Mouse (Mus musculus) c-Kit-negative CD71-positive TER-119-positive erythroid progenitor cells, embryonic 14.5 days (primary cell): ENCODE data around the gene Best2.

Experiments used
- DNase-seq: peaks from one replicate; pipeline ENCODE4 v3.0.0-alpha.2; 2013; ENCODE audit warnings: low read depth, low spot score

The Best2 gene

DNA sequence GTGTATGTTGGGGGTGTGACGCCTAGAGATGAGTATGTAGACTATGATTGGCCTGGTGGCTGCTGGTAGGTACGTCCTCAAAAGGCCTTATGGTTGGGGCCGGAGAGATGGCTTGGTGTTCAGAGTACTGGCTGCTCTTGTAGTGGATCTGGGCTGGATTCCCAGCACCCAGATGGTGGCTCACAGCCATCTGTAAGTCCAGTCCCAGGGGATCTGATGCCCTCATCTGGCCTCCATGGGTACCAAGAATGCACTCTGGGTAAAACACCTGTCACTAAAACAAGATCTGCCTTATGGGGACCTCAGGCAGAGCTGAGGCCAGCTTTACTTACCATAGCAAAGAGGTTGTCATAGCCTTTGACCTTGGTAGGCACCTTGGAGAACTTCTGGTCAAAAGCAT, 9.5 kb upstream of the Best2 start:
- no peak for DNase-seq

DNA sequence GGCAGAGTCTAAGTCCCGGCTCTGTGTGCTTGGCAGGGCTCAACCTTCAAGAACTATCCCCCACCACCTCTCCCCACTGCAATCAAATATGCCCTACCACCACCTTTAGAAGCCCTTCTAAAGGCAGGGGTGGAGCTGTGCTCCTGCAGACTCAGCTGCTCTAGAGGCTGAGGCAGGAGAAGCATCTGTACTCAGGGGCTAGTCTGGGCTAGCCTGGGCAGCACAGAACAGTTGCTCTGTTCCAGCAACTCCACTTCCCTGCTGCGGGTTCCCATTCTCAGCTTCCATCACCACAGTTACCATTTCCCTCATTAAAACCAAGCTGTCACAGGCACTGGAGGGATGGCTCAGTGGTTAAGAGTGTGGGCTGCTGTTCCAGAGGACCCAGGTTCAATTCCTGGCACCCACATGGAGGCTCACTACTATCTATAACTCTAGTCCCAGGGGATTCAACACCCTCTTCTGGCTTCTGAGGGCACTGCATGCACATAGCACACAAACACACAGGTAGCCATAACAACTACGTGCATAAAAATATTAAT, 7.3 kb upstream of the Best2 start:
- DNase-seq: no peak

DNA sequence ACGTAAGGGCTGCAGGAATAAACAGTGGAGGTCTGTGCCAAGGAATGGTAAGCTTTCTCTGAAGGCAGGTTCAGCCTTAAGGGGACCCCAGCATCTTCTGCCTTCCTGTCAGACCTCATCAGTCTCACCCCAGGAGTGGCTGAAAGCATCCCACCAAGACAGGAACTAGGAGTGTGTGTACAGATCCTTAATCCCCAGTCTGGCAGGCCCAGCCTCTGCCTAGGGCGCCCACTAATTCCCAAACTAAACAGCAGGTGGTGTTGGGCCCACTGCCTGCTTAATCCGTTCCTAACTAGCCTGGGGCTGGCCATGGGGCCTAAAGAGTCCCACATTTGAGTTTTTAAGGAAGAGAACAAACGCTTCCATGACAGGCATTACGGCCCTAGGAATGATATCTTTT, 2.9 kb upstream of the Best2 start:
- DNase-seq: no peak

DNA sequence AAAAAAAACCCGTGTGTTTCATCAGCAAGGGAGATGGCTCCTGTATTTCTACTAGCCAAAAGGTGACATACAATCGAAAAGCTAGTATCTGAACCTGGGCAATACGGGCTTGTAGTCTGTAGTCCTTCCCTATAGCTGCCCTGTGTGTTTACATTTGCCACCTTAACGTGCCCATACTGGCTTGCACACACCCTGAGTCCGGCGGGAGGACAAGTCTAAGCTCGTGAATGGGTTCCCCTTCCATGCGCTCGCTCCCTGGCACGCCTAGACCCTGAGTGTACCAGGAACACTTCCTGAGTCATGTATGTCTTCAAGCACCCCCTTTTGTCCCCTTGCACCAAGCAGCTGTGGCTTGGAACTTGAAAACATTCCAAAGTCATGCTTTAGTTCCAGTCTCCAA, 2.4 kb upstream of the Best2 start:
- no peak for DNase-seq

DNA sequence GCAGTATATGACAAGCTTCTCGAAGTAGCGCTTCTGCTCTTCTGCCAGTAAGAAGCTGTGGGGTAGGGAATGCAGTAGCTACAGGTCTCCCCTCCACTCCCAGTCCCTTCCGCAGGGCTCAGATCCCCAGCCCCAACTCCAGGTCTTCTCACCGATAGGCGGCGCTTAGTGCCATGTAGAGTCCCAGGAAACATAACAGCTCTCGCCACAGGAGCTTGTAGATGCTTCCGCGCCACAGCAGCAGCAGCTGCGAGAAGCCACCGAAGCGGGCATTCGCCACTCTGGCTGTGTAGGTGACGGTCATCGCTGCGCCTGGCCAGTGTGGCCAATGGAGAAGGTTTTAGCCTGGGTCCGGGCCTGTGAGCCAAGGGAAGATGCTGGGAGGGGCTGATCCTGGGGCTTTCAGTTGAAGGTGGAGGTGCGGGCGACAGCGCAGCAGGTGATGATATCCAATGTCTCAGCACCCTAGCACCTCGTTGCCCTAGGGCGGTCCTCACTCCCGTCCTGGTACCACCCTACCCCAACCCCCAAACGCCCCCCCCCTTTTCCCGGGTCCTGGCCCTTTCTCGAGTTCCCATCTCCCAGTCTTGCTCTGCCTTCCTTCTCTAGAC, 996 bp downstream of the Best2 start:
- DNase-seq: no peak

DNA sequence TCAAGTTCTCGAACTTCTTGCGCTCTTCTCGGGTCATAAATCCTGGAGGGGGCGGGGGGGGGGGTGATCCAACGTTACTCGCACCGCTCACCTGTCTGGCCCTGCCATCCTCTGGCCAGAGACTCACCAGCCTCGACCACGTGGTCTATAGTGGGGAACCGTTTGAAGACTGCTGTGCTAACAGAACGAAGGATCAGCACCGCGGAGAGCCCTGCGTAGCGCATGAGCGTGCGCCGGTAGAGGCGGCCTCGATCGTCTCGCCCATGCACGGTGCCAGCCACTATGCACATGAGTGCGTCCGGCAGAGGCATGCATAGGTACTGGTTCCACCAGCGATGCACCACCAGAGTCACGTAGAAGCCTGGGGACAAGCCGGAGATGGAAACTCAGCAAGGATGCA, 3.1 kb downstream of the Best2 start:
- no peak for DNase-seq

DNA sequence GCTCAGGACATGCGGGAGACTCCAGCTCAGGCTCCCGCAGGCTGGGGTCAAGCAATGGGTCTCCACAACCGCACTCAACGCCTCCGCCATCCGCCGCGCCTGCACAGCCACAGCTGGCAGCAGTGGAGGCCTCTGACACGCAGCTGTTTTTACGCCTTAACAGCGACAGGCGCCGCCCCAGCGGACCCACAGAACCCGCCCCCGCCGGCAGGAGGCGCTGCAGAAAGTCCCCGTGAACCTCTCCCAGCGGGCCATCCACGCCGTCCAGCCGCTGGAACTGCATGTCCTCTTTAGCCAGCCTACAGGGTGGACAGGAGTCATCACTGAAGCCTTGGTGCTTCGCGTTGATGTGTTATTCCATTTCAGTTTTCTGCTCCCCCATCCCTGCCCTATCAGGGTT, 6.6 kb downstream of the Best2 start:
- no peak for DNase-seq

DNA sequence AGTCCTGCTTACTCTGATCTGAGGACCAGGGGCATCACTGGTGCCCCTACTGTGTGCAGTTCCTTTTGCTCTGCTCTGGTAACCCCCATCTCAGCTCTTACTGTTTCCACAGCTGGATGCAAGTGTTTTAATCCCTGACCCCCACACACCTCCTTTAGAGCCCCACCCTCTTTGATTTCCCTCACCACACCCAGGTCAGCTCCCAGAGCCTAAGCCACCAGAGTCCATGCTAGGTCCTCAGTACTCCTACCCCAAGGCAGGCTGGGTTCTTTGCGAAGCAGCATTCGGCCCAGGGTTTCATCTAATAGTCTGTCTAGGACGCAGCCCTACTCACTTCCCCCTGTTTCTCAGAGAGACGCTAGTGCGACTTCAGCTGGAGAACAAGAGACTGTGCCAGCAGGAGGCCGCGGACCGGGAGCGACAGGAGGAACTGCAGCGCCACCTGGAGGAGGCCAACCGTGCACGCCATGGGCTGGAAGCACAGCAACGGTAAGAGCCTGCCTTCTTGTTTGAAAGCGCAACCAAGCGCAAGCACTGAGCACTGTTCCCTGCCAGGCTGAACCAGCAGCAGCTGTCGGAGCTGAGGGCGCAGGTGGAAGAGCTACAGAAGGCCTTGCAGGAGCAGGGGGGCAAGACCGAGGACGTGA, 16.6 kb downstream of the Best2 start:
- DNase-seq: peak; percentile 65

DNA sequence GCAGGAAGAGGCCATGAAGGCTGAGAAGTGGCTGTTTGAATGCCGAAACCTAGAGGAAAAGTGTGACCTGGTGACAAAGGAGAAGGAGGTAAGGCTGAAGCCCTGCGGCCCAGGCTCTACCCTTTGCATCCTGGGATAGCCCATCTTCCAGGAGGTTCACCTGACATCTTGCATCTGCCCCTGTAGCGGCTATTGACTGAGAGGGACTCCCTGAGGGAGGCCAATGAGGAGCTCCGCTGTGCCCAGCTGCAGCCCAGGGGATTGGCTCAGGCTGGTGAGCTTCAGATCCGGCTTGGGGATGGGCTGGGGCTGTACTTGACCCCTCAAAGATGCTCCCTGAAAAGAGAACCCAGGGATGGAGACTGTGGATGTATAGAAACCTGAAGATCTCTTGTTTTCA, 17.4 kb downstream of the Best2 start:
- DNase-seq: no peak

DNA sequence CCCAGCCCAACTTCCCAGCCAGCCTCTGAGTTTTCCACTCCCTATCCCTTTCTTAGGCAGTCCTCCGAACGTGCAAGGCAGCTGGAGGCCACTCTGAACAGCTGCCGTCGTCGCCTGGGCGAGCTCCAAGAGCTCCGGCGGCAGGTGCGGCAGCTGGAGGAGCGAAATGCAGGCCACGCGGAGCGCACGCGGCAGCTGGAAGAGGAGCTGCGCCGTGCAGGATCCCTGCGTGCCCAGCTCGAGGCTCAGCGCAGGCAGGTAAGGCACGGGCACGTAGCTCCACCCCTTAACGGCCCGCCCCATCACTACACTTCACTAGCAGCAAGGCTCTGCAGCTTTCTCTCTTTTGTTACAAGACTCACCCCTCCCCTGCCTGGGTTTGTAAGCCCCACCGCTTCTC, 18.7 kb downstream of the Best2 start:
- DNase-seq: no peak

DNA sequence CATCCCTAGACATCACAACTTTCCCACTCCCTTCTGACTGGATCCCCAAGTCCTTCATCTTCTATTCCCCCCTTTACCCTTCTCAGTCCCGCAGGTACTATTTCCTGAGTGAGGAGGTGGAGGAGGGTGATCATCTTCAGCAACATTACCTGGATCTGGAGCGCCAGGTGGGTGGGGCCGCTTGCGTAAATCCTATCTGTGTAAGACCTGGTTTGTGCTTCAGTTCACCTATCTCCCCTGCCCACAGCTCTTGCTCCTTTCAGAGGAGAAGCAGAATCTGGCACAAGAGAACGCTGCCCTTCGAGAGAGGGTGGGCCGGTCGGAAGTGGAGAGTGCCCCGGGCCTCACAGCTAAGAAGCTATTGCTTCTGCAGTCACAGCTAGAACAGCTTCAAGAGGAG, 20.0 kb downstream of the Best2 start:
- DNase-seq: no peak

DNA sequence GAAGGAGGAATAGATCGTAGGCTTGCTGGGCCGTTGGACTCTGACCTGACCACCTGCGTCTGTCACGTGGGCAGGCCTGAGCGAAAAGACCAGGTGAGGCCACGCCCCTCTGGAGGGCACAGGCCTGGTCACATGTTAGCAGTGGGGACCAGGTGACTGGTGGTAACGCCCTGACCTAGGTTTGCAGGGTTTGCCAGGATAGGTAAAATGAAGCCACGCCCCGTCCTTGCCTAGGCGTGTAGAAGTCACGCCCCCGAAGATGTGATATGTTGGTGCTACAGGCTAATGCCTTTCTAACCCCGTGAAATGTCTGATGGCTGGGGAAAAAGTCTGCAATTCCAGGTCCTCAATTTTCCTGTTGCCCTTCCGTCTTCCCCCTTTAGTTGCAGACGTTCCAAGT, 23.5 kb downstream of the Best2 start:
- DNase-seq: no peak

DNA sequence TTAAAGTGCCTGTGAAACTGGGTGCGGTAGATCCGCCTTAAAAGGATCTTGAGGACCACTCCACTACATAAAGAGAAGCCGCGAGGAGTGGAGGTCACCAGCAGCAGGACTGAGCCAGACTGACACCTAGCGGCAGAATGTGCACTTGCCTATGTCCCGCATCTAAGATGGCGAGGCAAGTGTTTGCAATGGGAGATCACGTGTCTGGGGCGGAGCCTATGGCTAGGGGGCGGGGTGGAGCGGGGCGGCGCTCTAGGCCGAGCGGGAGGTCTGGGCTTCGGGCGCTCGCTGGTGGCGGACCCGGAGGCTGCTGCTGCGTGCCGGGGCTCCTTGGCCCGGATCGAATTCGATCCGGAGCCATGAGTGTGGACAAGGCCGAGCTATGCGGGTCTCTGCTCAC, 24.0 kb downstream of the Best2 start, which contains the start of gene Hook2:
Gene Hook2, plus strand, starts transcription at position 255 of the 400 bp plus-strand sequence.
- peak; percentile 99 for DNase-seq

DNA sequence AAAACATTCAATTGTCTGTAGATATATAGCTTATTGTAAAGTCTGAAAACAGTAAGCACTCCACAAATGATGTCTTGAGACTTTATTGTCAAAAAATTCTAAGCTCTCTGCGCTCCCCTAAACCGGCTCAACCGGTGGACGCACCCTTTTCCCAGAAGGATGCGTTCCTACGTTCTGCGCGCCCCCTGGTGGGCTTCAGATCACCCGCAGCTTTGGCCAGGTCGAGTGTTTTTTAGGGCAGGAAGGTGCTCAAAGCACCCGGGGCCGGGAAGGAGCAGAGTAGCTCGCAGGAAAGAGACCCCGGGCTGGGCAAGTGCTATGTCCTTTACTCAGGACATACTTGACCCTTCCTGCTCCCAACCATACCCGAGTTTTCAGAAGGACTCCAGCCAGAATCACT, 24.5 kb downstream of the Best2 start:
- DNase-seq: peak; percentile 94

DNA sequence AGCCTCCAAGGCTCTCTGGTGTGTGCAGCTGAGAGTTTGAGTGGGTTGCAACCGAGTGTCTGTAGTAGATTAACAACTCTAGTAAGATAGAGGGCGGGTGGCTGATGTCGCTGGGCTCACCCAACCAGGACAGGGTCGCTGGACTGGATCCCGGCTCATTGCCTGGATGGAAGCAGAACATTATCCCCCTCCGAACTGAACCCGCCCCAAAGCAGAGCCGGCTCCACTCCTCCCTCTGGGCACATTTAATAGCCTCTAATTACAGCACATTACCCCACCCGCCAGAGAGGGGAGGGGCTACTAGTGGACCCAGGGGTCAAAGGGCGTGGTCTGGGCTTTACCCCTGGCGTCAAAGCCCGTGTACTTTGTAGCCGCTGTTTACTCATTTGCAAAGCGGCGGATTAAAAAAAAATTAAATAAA, 25.0 kb downstream of the Best2 start:
- no peak for DNase-seq

DNA sequence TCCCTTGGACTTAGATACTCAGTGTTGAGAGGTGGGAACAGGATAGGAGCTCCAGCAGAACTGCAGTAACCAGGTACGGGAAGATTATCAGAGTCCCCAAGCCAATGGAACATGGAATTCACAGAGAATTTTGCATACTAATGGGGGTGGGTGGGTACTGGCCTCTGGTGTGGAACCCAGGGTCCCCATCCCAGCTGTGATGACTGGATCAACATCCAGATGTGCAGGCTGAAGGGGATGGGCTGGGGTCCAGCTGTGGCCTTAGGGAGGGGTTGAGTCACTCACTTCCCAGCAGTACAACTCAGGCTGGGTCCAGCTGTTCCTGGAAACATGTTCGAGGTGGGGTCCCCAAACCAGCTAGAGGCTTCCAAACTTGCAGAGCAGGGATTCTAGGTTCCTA, 26.4 kb downstream of the Best2 start:
- DNase-seq: no peak

DNA sequence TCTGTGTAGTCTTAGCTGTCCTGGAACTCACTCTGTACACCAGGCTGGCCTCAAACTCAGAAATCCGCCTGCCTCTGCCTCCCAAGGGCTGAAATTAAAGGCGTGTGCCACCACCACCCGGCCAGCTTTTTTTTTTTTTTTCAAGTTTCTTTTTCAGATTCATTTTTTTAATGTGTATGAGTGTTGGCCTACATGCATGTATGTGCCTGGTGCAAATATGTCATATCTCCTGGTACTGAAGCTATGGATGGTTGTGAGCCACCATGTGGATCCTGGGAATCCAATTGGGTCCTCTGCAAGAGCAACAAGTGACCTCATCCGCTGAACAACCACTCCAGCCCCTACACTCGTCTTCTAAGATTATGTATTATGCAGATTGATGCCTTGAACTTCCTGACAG, 26.9 kb downstream of the Best2 start:
- no peak for DNase-seq

DNA sequence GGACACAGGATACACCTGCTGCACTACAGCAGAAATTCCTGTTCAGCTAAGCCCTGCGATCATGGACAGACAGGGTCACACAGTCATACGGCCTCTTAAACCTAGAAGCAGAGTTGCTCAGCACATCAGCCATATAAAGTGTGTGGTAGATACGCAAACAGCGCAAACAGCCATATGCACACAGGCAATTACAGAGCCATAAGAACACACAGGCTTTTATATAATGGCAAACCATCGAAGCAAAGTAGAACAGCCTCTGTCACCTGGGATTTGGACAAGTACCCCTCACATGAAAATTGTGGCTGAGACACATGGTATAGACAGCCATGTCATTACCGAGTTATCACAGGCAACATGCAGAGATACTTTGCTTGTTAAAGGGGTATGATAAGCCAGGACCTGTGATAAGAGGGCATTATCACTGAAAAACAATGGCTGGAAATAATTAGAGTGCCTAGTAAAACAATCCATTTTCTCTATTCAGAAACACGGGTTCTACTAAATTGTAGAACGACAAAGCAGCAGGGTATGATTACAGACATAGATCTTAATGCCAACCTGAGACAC, 27.9 kb downstream of the Best2 start:
- no peak for DNase-seq

DNA sequence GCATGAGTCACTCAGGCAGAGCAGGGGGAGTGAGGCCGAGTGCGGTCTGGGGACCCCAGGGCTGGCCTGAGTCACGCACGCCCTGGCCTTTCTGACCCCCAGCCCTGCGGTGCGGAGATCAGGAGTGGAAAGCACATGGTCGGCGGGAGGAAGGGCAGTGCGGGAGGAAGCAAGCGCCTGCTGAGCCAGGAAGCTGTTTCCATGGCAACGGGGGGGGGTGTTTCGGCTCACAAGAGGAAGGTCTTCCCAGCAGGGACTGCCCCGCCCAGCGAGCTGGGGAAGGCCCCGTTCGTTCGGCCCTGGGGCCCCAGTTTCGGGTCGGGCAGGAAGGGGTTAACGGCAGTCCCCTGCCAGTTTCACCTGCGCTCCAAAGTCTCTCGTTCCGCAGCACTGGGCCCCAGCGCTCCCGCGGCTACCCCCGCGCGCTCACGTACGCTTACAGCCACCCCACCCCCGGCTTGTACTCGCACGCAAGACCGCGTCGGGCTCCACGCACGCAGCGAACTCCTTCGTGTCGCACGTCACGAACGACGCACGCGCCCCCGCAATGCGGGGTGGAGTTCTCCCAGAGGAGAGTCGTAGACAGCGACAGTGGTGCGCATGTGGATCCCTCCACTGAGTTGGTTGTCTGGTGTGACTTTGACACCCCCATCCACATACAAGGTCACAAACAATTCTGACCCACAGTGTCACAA, 28.5 kb downstream of the Best2 start:
- no peak for DNase-seq

DNA sequence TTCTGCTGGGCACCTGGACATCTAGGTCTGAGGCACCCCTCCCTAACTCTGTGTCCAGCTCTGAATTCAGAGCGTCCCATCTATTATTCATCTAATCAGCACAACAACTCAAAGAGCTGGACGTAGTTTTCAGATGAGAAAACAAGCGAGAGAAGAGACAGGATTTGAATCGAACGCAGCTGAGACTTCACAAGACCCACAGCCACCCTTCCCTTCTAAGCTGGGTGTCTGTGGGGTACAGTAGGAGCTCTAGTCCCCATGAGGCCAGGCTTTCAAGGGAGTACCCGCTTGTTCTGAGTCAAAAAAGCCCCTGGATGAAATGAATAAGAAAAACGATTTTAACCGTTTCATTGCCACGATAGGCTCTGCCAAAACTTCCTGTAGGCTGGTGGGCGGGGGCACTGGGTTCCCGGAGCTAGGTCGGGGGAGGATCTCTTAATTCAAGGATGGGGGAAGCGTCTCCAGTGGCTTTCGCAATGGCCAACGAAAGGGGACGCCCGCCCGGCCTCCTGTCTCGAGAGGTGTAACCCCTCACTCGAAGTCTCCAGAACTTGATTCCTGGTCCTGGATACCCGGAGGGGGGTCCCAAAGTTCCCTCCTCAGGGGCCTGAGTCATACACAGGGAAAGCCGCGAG, 29.2 kb downstream of the Best2 start:
- no peak for DNase-seq

DNA sequence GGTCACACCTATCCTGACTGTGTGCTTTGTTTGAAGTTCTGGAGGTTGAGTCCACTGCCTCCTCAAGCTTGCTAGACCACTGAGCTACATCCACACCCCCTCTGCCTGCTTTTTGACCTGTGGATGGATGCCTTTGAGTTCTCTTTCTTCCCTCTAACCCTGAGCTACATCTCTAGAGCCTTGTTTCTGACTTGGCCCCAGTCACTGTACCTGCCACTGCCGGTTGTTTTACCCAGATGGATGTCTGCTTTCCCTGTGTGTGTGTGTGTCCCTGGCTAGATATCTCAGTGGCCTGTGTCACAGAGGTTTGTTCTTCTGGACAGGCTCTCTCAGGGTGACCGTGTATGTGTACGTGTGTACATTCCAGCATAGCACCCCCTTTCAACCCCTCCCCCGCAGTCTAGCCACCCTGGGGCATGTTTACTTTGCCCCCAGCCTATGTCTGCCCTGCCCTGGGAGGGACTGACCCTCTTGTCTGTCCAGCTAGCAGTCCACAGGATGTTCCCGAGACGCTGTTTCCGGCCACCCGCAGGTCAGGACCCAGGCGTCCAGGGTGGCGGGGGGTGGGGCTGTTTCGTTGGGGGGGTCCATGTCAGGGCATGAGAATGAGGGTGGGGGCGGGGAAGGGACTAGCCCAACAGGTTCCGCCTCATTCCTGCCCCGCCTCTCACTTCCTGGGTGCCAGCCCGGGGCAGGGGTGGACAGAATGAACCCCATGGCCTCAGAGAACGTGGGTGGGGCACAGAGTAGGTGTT, 29.9 kb downstream of the Best2 start:
- no peak for DNase-seq
